ENCODE assay signal across 9 mouse cellular contexts in the genomic region with DNA sequence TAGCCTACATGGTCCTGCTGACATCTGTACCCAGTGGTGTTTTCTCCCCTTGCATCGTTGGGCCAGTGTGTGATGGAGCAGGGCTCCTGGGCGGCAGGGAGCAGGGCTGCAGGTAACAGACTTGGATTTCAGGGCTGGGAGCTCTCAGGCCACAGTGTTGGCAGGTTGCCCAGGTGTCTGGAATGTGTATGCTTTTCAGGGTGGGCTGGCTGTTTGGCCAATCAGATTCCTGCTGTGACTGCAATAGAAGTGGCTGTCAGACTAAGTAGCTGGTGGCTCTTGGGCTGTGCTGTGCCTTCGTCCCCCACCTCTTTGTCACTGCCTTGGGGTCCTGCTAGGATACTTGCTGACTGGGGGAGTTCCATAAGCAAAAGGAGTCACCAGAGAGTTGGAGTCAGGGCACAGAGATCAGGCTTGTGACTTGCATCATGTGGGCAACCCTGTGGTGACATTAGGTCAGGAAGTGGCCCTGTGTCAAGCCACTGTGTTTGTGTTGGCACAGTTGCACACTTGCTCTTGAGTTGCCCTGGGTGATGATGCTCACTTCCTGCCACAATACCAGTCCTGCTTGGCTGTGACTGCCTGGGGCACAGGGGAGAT.
A peak's percentile ranks its signal among the peaks of the same experiment; 100 is the strongest.
DNase-seq lines count a peak whose midpoint lies in the region; ATAC-seq lines count a peak whose summit lies in the region.
"Had no signal": no experiment of that assay in that cellular context is flagged by ENCODE, and none has a peak within 500 bp of the region (broad histone marks: within the 10 kb centered on the region; RNA-seq: fewer than 3 reads in every experiment).

No protein-coding gene starts in this region.

- no peak overlapping the region for H3K27ac ChIP-seq in hindbrain, embryonic 11.5 days (ENCODE audit: low read depth, low read length)
- H3K27ac ChIP-seq in hindbrain, embryonic 13.5 days = no peak overlapping the region
- H3K27ac ChIP-seq: neural tube, embryonic 12.5 days had no signal

- H3K9ac ChIP-seq in hindbrain, embryonic 11.5 days (ENCODE audit: low read depth, low read length) = no peak overlapping the region
- no peak overlapping the region for H3K9ac ChIP-seq in hindbrain, embryonic 13.5 days
- H3K9ac ChIP-seq: neural tube, embryonic 12.5 days had no signal

- H3K27me3 ChIP-seq in hindbrain, embryonic 11.5 days (ENCODE audit: control insufficient read depth, insufficient read depth, low read length) = no peaks in the 10 kb centered on the region
- no peaks in the 10 kb centered on the region for H3K27me3 ChIP-seq in hindbrain, embryonic 13.5 days
- H3K27me3 ChIP-seq: neural tube, embryonic 12.5 days had no signal

- no peak overlapping the region for H3K4me2 ChIP-seq in hindbrain, embryonic 11.5 days (replicated peaks; ENCODE audit: low read depth, low read length)
- H3K4me2 ChIP-seq in hindbrain, embryonic 13.5 days = no peak overlapping the region
- H3K4me2 ChIP-seq: neural tube, embryonic 12.5 days had no signal

- peak; percentile 8 for DNase-seq in hindbrain, embryonic 11.5 days (ENCODE audit: low spot score)
- DNase-seq in R1 (ENCODE audit: low read depth, low spot score) = peak; percentile 37
- peak; percentile 94 for DNase-seq in heart, adult 11 months
- DNase-seq in kidney, adult 9 months = peak; percentile 74
- peak; percentile 82 to 90 for DNase-seq in lung, postnatal 4 days
- DNase-seq in left cerebral cortex, postnatal 25 days (ENCODE audit: low spot score in 2 of 2) = no peak
- DNase-seq in gastrocnemius, postnatal 25 days = no peak

- no peaks in the 10 kb centered on the region for H3K4me1 ChIP-seq in hindbrain, embryonic 11.5 days (replicated peaks; ENCODE audit: control insufficient read depth, insufficient read depth, low read length)
- H3K4me1 ChIP-seq in hindbrain, embryonic 13.5 days (replicated peaks) = no peaks in the 10 kb centered on the region
- H3K4me1 ChIP-seq: neural tube, embryonic 12.5 days had no signal

- H3K4me3 ChIP-seq in hindbrain, embryonic 11.5 days (ENCODE audit: low read depth, low read length) = no peak overlapping the region
- H3K4me3 ChIP-seq in hindbrain, embryonic 13.5 days = no peak overlapping the region
- H3K4me3 ChIP-seq: neural tube, embryonic 12.5 days had no signal

- no peak for ATAC-seq in hindbrain, embryonic 11.5 days (ENCODE audit: low FRiP score)
- ATAC-seq in hindbrain, embryonic 13.5 days (ENCODE audit: low FRiP score) = no peak

- H3K9me3 ChIP-seq in hindbrain, embryonic 11.5 days (ENCODE audit: control insufficient read depth, low read length) = no peaks in the 10 kb centered on the region
- H3K9me3 ChIP-seq in hindbrain, embryonic 13.5 days = no peaks in the 10 kb centered on the region
- H3K9me3 ChIP-seq: neural tube, embryonic 12.5 days had no signal

- 68% methylated on average over 3 of the region's 3 CpGs for WGBS in hindbrain, embryonic 11.5 days
- 60% methylated on average over 3 of the region's 3 CpGs for WGBS in hindbrain, embryonic 13.5 days

- intact Hi-C loops in left cerebral cortex, postnatal 25 days (cut with DNase I) = no loop called here

- H3K36me3 ChIP-seq in hindbrain, embryonic 11.5 days (ENCODE audit: control insufficient read depth, insufficient read depth, low read length) = no peaks in the 10 kb centered on the region
- no peaks in the 10 kb centered on the region for H3K36me3 ChIP-seq in hindbrain, embryonic 13.5 days
- H3K36me3 ChIP-seq: neural tube, embryonic 12.5 days had no signal

Comparison
In these comparisons a context has a peak if more than half of its experiments do, and no peak if none do; other contexts are left out.
1. DNase-seq: peak in hindbrain, embryonic 11.5 days (single experiment), R1 (single experiment), heart, adult 11 months (single experiment), kidney, adult 9 months (single experiment) and lung, postnatal 4 days (2 of 2); none in left cerebral cortex, postnatal 25 days (0 of 2) and gastrocnemius, postnatal 25 days (single experiment).